Mouse (Mus musculus) ES-E14 (cell line): ENCODE measurements around the gene 1700016D06Rik. TPM values are rescaled to one million over a fixed set of nuclear protein-coding genes. Genes with fewer than 3 reads are reported as not detected.
"Not testable (repeated sequence)": the region's sequence is repeated elsewhere in the genome, so short reads cannot be mapped to it uniquely, and the experiment has no call there.

Source experiments
- DNase-seq: peaks from one replicate; pipeline ENCODE4 v3.0.0-alpha.2; 2013; ENCODE audit warnings: low read depth, low spot score
- H3K27ac ChIP-seq: 2 replicates; pipeline ENCODE4 v1.5.1; 2012; ENCODE audit warnings: low read depth, mild to moderate bottlenecking, low read length, moderate library complexity, mixed read lengths; ENCODE audit not compliant: poor library complexity, insufficient read depth, severe bottlenecking
- H3K36me3 ChIP-seq: 2 replicates; pipeline ENCODE4 v1.6.1; 2012; ENCODE audit warnings: mild to moderate bottlenecking, low read length, moderate library complexity, mixed read lengths; ENCODE audit not compliant: control insufficient read depth, poor library complexity, insufficient read depth, severe bottlenecking
- H3K4me1 ChIP-seq, 2 experiments: fragments of 150-350 bp in 1 of 2; sonication (generic) in 1 of 2; 2 replicates each; pipeline ENCODE4 v1.6.1; 2012; ENCODE audit warnings: low read length in 2 of 2, mild to moderate bottlenecking in 1 of 2, mixed read lengths in 1 of 2; ENCODE audit not compliant: control insufficient read depth in 2 of 2, insufficient read depth in 2 of 2, poor library complexity in 1 of 2
- H3K4me3 ChIP-seq, 2 experiments: fragments of 150-350 bp in 1 of 2; sonication (generic) in 1 of 2; 2 replicates each; pipeline ENCODE4 v1.5.1; 2012; ENCODE audit warnings: low read length in 2 of 2, low read depth in 1 of 2, mild to moderate bottlenecking in 1 of 2, mixed read lengths in 1 of 2; ENCODE audit not compliant: insufficient read depth in 1 of 2, poor library complexity in 1 of 2, severe bottlenecking in 1 of 2
- H3K9ac ChIP-seq: 2 replicates; pipeline ENCODE4 v1.6.1; 2012; ENCODE audit warnings: low read depth, mild to moderate bottlenecking, low read length, mixed read lengths; ENCODE audit not compliant: poor library complexity, insufficient read depth, severe bottlenecking
- H3K9me3 ChIP-seq: fragments of 150-350 bp; sonication (generic); 2 replicates; pipeline ENCODE4 v1.6.1; 2012; ENCODE audit warnings: low read depth, mild to moderate bottlenecking, low read length; ENCODE audit not compliant: control insufficient read depth, insufficient read depth
- CHD2 ChIP-seq: IDR thresholded peaks from 2 replicates; pipeline ENCODE4 v1.6.1; 2014; ENCODE audit warnings: mild to moderate bottlenecking, low read depth, low read length, inconsistent platforms
- HCFC1 ChIP-seq: IDR thresholded peaks from 2 replicates; pipeline ENCODE4 v1.6.1; 2012; ENCODE audit warnings: low read length, inconsistent platforms, borderline replicate concordance; ENCODE audit not compliant: insufficient read depth
- MAFK ChIP-seq: IDR thresholded peaks from 2 replicates; pipeline ENCODE4 v1.6.1; 2014; ENCODE audit warnings: mild to moderate bottlenecking, low read depth, low read length, inconsistent platforms; ENCODE audit not compliant: insufficient read depth
- ZC3H11A ChIP-seq: IDR thresholded peaks from 2 replicates; pipeline ENCODE4 v1.6.1; 2012; ENCODE audit warnings: low read depth, mild to moderate bottlenecking, inconsistent platforms, low read length, borderline replicate concordance
- ZNF384 ChIP-seq: IDR thresholded peaks from 2 replicates; pipeline ENCODE4 v1.6.1; 2012; ENCODE audit warnings: low read depth, low read length, inconsistent platforms
- in situ Hi-C, 2 experiments: fragments of 600-800 bp; cut with MboI; formaldehyde crosslinking; loops; one replicate each; pipeline ENCODE4 v1.15.1; 2025; ENCODE audit warnings: low sequenced_read_pairs in 2 of 2, inconsistent platforms in 1 of 2; ENCODE audit not compliant: unreplicated experiment in 2 of 2
- total RNA-seq: library from RNA; depleted of rRNA; stranded (reverse); fragments of 300-350 nt; gene quantifications from 2 replicates; pipeline ENCODE4 v1.2.3, GENCODE M21; 2012

Gene 1700016D06Rik
- total RNA-seq, 1 experiment: 2.1 TPM

- no peak for DNase-seq
- in situ Hi-C loops: no loop called here
- no peak overlapping the region for H3K4me3 ChIP-seq
- no peaks in the 10 kb centered on the region for H3K36me3 ChIP-seq
- no peak overlapping the region for H3K27ac ChIP-seq
- no peaks in the 10 kb centered on the region for H3K4me1 ChIP-seq
- H3K9ac ChIP-seq: no peak overlapping the region
- no peaks in the 10 kb centered on the region for H3K9me3 ChIP-seq
- no peak for TF ChIP-seq ZNF384
- TF ChIP-seq MAFK: no peak
- no peak for TF ChIP-seq HCFC1
- TF ChIP-seq CHD2: no peak
- TF ChIP-seq ZC3H11A: no peak
Measured at GRCm38 (mm10) chr8:11687251-11687650, 13.6 kb downstream of the 1700016D06Rik start.

- Histone ChIP-seq H3K4me3 (no peak overlapping the region), H3K9me3 (no peaks in the 10 kb centered on the region), H3K36me3 (no peaks in the 10 kb centered on the region), H3K4me1 (no peaks in the 10 kb centered on the region), H3K9ac (no peak overlapping the region), H3K27ac (no peak overlapping the region)
- in situ Hi-C loops: no loop called here
- no peak for DNase-seq
- no peak for TF ChIP-seq ZC3H11A
- TF ChIP-seq ZNF384: no peak
- TF ChIP-seq CHD2: no peak
- no peak for TF ChIP-seq MAFK
- TF ChIP-seq HCFC1: no peak
Measured at GRCm38 (mm10) chr8:11684558-11684957, 16.3 kb downstream of the 1700016D06Rik start.

GRCm38 (mm10) chr8:11668308-11668707 lies 32.6 kb downstream of the 1700016D06Rik start:
- TF ChIP-seq ZC3H11A (no peak), MAFK (no peak)
- in situ Hi-C loops: loop anchor here in 1 of 2 experiments (5.0 kb wide), 1 partner anchor 909 kb away; no protein-coding TSS in a partner anchor
- DNase-seq: no peak
- Histone ChIP-seq H3K9ac (no peak overlapping the region), H3K9me3 (no peaks in the 10 kb centered on the region), H3K4me1 (peaks cover 3% of the 10 kb centered on the region in 2 experiments; a peak in 2 of 4 replicates), H3K4me3 (no peak overlapping the region), H3K36me3 (no peaks in the 10 kb centered on the region), H3K27ac (no peak overlapping the region)

GRCm38 (mm10) chr8:11666023-11666716 lies 34.7 kb downstream of the 1700016D06Rik start:
- DNase-seq, H3K9me3 ChIP-seq, H3K4me1 ChIP-seq, H3K4me3 ChIP-seq, H3K27ac ChIP-seq, H3K9ac ChIP-seq, H3K36me3 ChIP-seq: not testable (repeated sequence)
- in situ Hi-C loops: loop anchor here in 1 of 2 experiments (5.0 kb wide), 1 partner anchor 911 kb away; no protein-coding TSS in a partner anchor

GRCm38 (mm10) chr8:11661969-11662368 lies 38.9 kb downstream of the 1700016D06Rik start:
- Histone ChIP-seq H3K9ac (no peak overlapping the region), H3K36me3 (no peaks in the 10 kb centered on the region), H3K4me1 (peaks cover 3% of the 10 kb centered on the region in 2 experiments; a peak in 2 of 4 replicates), H3K9me3 (no peaks in the 10 kb centered on the region), H3K27ac (no peak overlapping the region), H3K4me3 (no peak overlapping the region)
- in situ Hi-C loops: no loop called here
- no peak for DNase-seq
- TF ChIP-seq ZC3H11A (no peak), CHD2 (no peak), ZNF384 (no peak), MAFK (no peak), HCFC1 (no peak)
